ENCODE assay signal across 8 mouse cellular contexts in genomic region chr2:93849505-93850089, GRCm38 (mm10). TPM values are rescaled to one million over a fixed set of nuclear protein-coding genes. Genes with fewer than 3 reads are reported as not detected.
DNase-seq lines count a peak whose midpoint lies in the region; ATAC-seq lines count a peak whose summit lies in the region.

Gene Accs, minus strand, starts transcription at chr2:93849943.

- peaks cover 3 to 15% of the 10 kb centered on the region in 2 experiments for H3K4me1 ChIP-seq in heart, embryonic 14.5 days (ENCODE audit: control insufficient read depth in 2 of 2, insufficient read depth in 2 of 2, low read length in 2 of 2)
- peaks cover 17% of the 10 kb centered on the region for H3K4me1 ChIP-seq in liver, embryonic 13.5 days (replicated peaks)
- H3K4me1 ChIP-seq in stomach, embryonic 14.5 days (ENCODE audit: control insufficient read depth, insufficient read depth, low read length), result peaks cover 6% of the 10 kb centered on the region; the same call in 1 of the 2 replicates

- H3K4me3 ChIP-seq in heart, embryonic 14.5 days (ENCODE audit: control insufficient read depth in 1 of 2, insufficient read depth in 1 of 2, low read depth in 1 of 2, low read length in 2 of 2), result peak within 1 kb of the TSS; percentile 67 to 73
- H3K4me3 ChIP-seq in liver, embryonic 13.5 days (replicated peaks), result peak within 1 kb of the TSS; percentile 67
- peak within 1 kb of the TSS; percentile 59 for H3K4me3 ChIP-seq in stomach, embryonic 14.5 days (ENCODE audit: low read depth, low read length)

- H3K9ac ChIP-seq in heart, embryonic 14.5 days (ENCODE audit: low read length), result peak within 1 kb of the TSS; percentile 86
- H3K9ac ChIP-seq in liver, embryonic 13.5 days, result peak within 1 kb of the TSS; percentile 70
- H3K9ac ChIP-seq in stomach, embryonic 14.5 days (replicated peaks; ENCODE audit: low read depth, low read length), result peak within 1 kb of the TSS; percentile 81

- DNase-seq in c-Kit-negative CD71-positive TER-119-positive erythroid progenitor cells, embryonic 14.5 days (ENCODE audit: low read depth, low spot score), result peak; percentile 35
- DNase-seq in fat pad, adult 2 months (ENCODE audit: extremely low read depth, low read depth, low spot score), result peak; percentile 40
- peak; percentile 89 for DNase-seq in kidney, postnatal 10 days
- DNase-seq in liver, embryonic 13.5 days, result peak; percentile 56
- peak; percentile 49 to 55 for DNase-seq in natural killer cell, adult 2 months (ENCODE audit: low spot score in 2 of 2)

- WGBS in heart, embryonic 14.5 days, result under 1% methylated on average over 28 of the region's 28 CpGs
- under 1% methylated on average over 28 of the region's 28 CpGs for WGBS in liver, embryonic 13.5 days (ENCODE audit: insufficient replicate concordance)
- WGBS in stomach, embryonic 14.5 days, result under 1% methylated on average over 28 of the region's 28 CpGs

- ATAC-seq in CD4-positive, CD25-positive, alpha-beta regulatory T cell, adult 4 months, result peak; percentile 78
- ATAC-seq in heart, embryonic 14.5 days (ENCODE audit: insufficient number of reproducible peaks, insufficient read depth, low FRiP score, low read depth), result peak; percentile 74
- peak; percentile 81 for ATAC-seq in liver, embryonic 13.5 days (ENCODE audit: low read depth)
- peak; percentile 86 for ATAC-seq in stomach, embryonic 14.5 days (ENCODE audit: insufficient number of reproducible peaks, insufficient read depth, low FRiP score, low read depth)

- peak within 1 kb of the TSS; percentile 89 for H3K4me2 ChIP-seq in heart, embryonic 14.5 days (ENCODE audit: low read length)
- peak within 1 kb of the TSS; percentile 80 for H3K4me2 ChIP-seq in liver, embryonic 13.5 days
- H3K4me2 ChIP-seq in stomach, embryonic 14.5 days (replicated peaks; ENCODE audit: low read depth, low read length), result peak within 1 kb of the TSS; percentile 71

- H3K27me3 ChIP-seq in heart, embryonic 14.5 days (ENCODE audit: control insufficient read depth, insufficient read depth, low read length), result 0 out of 2 replicates have a peak, but pooled peaks cover 4% of the 10 kb centered on the region
- no peaks in the 10 kb centered on the region for H3K27me3 ChIP-seq in liver, embryonic 13.5 days
- no peaks in the 10 kb centered on the region for H3K27me3 ChIP-seq in stomach, embryonic 14.5 days (ENCODE audit: control insufficient read depth, insufficient read depth, low read length)

- peak within 1 kb of the TSS; percentile 79 to 84 for H3K27ac ChIP-seq in heart, embryonic 14.5 days (replicated peaks in 1 of 2; ENCODE audit: control insufficient read depth in 1 of 2, insufficient read depth in 1 of 2, low read depth in 2 of 2, low read length in 2 of 2)
- H3K27ac ChIP-seq in liver, embryonic 13.5 days, result no peak within 1 kb of the TSS
- H3K27ac ChIP-seq in stomach, embryonic 14.5 days (ENCODE audit: low read length), result peak within 1 kb of the TSS; percentile 90

- H3K9me3 ChIP-seq in heart, embryonic 14.5 days (ENCODE audit: control insufficient read depth, low read length), result no peaks in the 10 kb centered on the region
- H3K9me3 ChIP-seq in liver, embryonic 13.5 days (replicated peaks), result no peaks in the 10 kb centered on the region
- no peaks in the 10 kb centered on the region for H3K9me3 ChIP-seq in stomach, embryonic 14.5 days (ENCODE audit: control insufficient read depth, low read depth, low read length)

- H3K36me3 ChIP-seq in heart, embryonic 14.5 days (ENCODE audit: control insufficient read depth, insufficient read depth, low read length), result peaks cover 17% of the 10 kb centered on the region
- H3K36me3 ChIP-seq in liver, embryonic 13.5 days, result no peaks in the 10 kb centered on the region
- no peaks in the 10 kb centered on the region; the same call in 1 of the 2 replicates for H3K36me3 ChIP-seq in stomach, embryonic 14.5 days (ENCODE audit: control insufficient read depth, insufficient read depth, low read length)

RNA-seq across cellular contexts. Expression of gene Accs, which starts in this region (rescaled TPM):
- 10 to 100 TPM; 11.7 to 21.4 TPM for polyA plus RNA-seq in CD4-positive, CD25-positive, alpha-beta regulatory T cell, adult 4 months (2017; shearing (Covaris generic))
- polyA plus RNA-seq in heart, embryonic 14.5 days (2014; fragmentation: Nextera tagmentation; extraction: Ambion mirVana), result 8.5 and 8.8 TPM in 2 replicates
- polyA plus RNA-seq in liver, embryonic 13.5 days (2015; fragmentation: Nextera tagmentation; extraction: Ambion mirVana), result 0.97 and 1.6 TPM in 2 replicates
- 9.4 and 11.3 TPM in 2 replicates for polyA plus RNA-seq in stomach, embryonic 14.5 days (2014; fragmentation: Nextera tagmentation; extraction: Ambion mirVana)

Comparison
In these comparisons a context has a peak if more than half of its experiments do, and no peak if none do; other contexts are left out.
1. DNase-seq: peak in every context shown above with its lines; median percentile 89 in kidney, postnatal 10 days; 56 in liver, embryonic 13.5 days; 52 in natural killer cell, adult 2 months; 40 in fat pad, adult 2 months; 35 in c-Kit-negative CD71-positive TER-119-positive erythroid progenitor cells, embryonic 14.5 days.